Mouse (Mus musculus): ENCODE results near the gene Bsg. TPM values are rescaled to one million over a fixed set of nuclear protein-coding genes. Genes with fewer than 3 reads are reported as not detected.

Bsg gene
- total and polyA plus RNA-seq, 3 experiments: 318 to 700 (median 346) TPM

DNA sequence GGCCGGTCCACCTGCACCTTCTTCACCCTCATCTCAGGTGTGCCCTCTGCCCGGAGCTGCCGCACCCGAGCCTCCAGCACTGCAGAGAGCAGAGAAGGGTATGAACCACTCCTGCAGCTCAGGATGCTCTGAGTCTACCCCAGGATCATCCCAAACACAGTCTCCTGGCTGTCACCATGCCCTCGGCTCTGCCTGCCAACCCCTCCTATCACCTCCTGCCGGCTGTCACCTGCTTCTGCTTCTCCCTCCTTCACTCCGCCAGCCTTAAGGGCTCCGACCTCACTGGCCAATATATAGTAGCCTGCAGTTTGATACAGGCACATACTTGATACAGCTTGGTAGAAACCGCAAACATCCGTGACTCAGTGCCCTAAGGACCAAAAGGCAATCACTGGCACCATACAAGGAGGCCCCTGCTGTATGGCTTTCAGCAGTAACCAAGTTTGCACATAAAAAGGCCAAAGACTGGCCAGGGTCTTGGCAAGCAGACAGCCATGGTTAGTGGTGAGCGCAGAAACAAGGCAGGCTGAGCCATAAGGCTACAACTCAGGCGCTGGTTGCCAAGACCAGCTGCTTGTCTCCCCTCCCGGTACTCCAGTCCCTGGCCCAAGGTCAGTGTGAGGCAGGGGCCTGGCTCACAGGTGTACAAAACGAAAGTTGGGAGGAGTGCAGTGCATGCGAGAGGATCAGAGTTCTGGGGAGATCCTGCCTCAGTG is 39.5 kb downstream of the Bsg start:
- H3K4me3 ChIP-seq (ENCODE audit: control insufficient read depth in 1 of 2, insufficient read depth in 1 of 2, low read depth in 2 of 2, low read length in 2 of 2): no peak overlapping the region
- no peak overlapping the region for H3K27ac ChIP-seq (ENCODE audit: control insufficient read depth, low read depth, low read length)
- H3K9ac ChIP-seq (ENCODE audit: control insufficient read depth, low read depth, low read length, poor library complexity, severe bottlenecking): no peak overlapping the region
- no peaks in the 10 kb centered on the region for H3K27me3 ChIP-seq (ENCODE audit: control insufficient read depth in 1 of 2, insufficient read depth in 2 of 2, low read length in 2 of 2)
- no peaks in the 10 kb centered on the region for H3K9me3 ChIP-seq (replicated peaks; ENCODE audit: insufficient read depth, low read length)
- H3K79me2 ChIP-seq (ENCODE audit: control insufficient read depth, insufficient read depth, low read length, poor library complexity): peaks cover 9% of the 10 kb centered on the region
- TF ChIP-seq ELF1 (IDR thresholded peaks at IDR 0.05; ENCODE audit: low read depth, low read length): no peak
- no peak for DNase-seq (ENCODE audit: low read depth, low spot score)
- H3K36me3 ChIP-seq (ENCODE audit: control insufficient read depth in 1 of 2, insufficient read depth in 2 of 2, low read length in 2 of 2): peaks cover 0 to 6% of the 10 kb centered on the region in 2 experiments; a peak in 3 of 4 replicates
- H3K4me1 ChIP-seq (ENCODE audit: control insufficient read depth in 1 of 2, insufficient read depth in 2 of 2, low read length in 2 of 2): peaks cover 0 to 10% of the 10 kb centered on the region in 2 experiments; a peak in 2 of 4 replicates

DNA sequence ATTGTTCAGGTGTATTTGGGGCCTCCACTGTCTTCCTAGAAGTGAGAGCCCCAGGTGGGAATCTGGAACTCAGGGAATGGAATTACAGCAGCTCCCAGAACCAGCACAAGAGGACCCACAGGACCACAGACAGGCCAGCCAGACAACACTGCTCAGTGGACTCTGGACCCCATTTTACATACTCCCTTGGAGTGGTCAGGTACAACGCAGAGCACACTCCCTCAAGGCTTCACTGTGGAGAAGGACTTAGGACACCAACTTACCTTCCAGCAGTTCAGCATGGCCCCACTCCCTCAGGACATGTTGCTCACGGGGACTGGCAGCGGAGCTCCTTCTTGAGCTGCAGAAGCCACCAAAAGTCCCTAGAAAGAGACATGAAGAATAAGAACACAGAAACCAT is 41.1 kb downstream of the Bsg start:
- Histone ChIP-seq H3K79me2 (ENCODE audit: control insufficient read depth, insufficient read depth, low read length, poor library complexity) (peaks cover 9% of the 10 kb centered on the region), H3K27me3 (ENCODE audit: control insufficient read depth in 1 of 2, insufficient read depth in 2 of 2, low read length in 2 of 2) (no peaks in the 10 kb centered on the region), H3K4me3 (ENCODE audit: control insufficient read depth in 1 of 2, insufficient read depth in 1 of 2, low read depth in 2 of 2, low read length in 2 of 2) (peak overlapping the region; percentile 82 to 91; a peak in 3 of 4 replicates), H3K9me3 (replicated peaks; ENCODE audit: insufficient read depth, low read length) (no peaks in the 10 kb centered on the region), H3K36me3 (ENCODE audit: control insufficient read depth in 1 of 2, insufficient read depth in 2 of 2, low read length in 2 of 2) (peaks cover 0 to 6% of the 10 kb centered on the region in 2 experiments; a peak in 3 of 4 replicates), H3K9ac (ENCODE audit: control insufficient read depth, low read depth, low read length, poor library complexity, severe bottlenecking) (no peak overlapping the region), H3K4me1 (ENCODE audit: control insufficient read depth in 1 of 2, insufficient read depth in 2 of 2, low read length in 2 of 2) (peaks cover 0 to 10% of the 10 kb centered on the region in 2 experiments; a peak in 2 of 4 replicates), H3K27ac (ENCODE audit: control insufficient read depth, low read depth, low read length) (no peak overlapping the region)
- TF ChIP-seq USF2 (IDR thresholded peaks at IDR 0.05; ENCODE audit: borderline replicate concordance in 1 of 2, insufficient read depth in 1 of 2, low read depth in 1 of 2, low read length in 2 of 2) (no peak), CHD2 (IDR thresholded peaks at IDR 0.05; ENCODE audit: low read length) (no peak), ELF1 (IDR thresholded peaks at IDR 0.05; ENCODE audit: low read depth, low read length) (no peak), MEF2A (IDR thresholded peaks at IDR 0.05; ENCODE audit: extremely low read depth, insufficient replicate concordance, low read depth, low read length, poor library complexity, severe bottlenecking) (no peak), ETS1 (IDR thresholded peaks at IDR 0.05; ENCODE audit: low read depth, low read length) (no peak), JUND (IDR thresholded peaks at IDR 0.05; ENCODE audit: low read depth, low read length) (no peak), RAD21 (IDR thresholded peaks at IDR 0.05; ENCODE audit: low read depth, low read length) (no peak), MYC (IDR thresholded peaks at IDR 0.05; ENCODE audit: low read depth, low read length) (no peak), TCF12 (IDR thresholded peaks at IDR 0.05; ENCODE audit: low read depth, low read length) (no peak), TAL1 (IDR thresholded peaks at IDR 0.05; ENCODE audit: low read length) (no peak), UBTF (IDR thresholded peaks at IDR 0.05; ENCODE audit: borderline replicate concordance, insufficient read depth, low read depth, low read length) (no peak), GABPA (IDR thresholded peaks at IDR 0.05; ENCODE audit: low read depth, low read length) (no peak), BHLHE40 (IDR thresholded peaks at IDR 0.05; ENCODE audit: borderline replicate concordance, low read depth, low read length) (no peak), MYB (IDR thresholded peaks at IDR 0.05; ENCODE audit: low read depth, low read length) (no peak), E2F4 (IDR thresholded peaks at IDR 0.05; ENCODE audit: borderline replicate concordance, low read depth, low read length) (no peak), NRF1 (IDR thresholded peaks at IDR 0.05; ENCODE audit: insufficient read depth, low read depth, low read length, poor library complexity, severe bottlenecking) (no peak), ZC3H11A (IDR thresholded peaks at IDR 0.05; ENCODE audit: low read depth, low read length) (no peak)
- DNase-seq (ENCODE audit: low read depth, low spot score): no peak
